Mouse (Mus musculus): ENCODE measurements around the gene Cd164. TPM values are rescaled to one million over a fixed set of nuclear protein-coding genes. Genes with fewer than 3 reads are reported as not detected.

The Cd164 gene
- polyA plus RNA-seq (2014; fragmentation: Nextera tagmentation; extraction: Ambion mirVana) = 220 and 225 TPM in 2 replicates

- ATAC-seq (ENCODE audit: insufficient number of reproducible peaks, insufficient read depth, low FRiP score, low read depth) = peak; percentile 93
Measured at GRCm38 (mm10) chr10:41518981-41519618, at the start of gene Cd164. Cd164 (plus strand) TSS chr10:41519414.

GRCm38 (mm10) chr10:41470693-41471092 lies 48.5 kb upstream of the Cd164 start:
- H3K27ac ChIP-seq (replicated peaks in 1 of 2; ENCODE audit: control insufficient read depth in 1 of 2, insufficient read depth in 1 of 2, low read depth in 2 of 2, low read length in 2 of 2) = no peak overlapping the region
- H3K9me3 ChIP-seq (ENCODE audit: control insufficient read depth, low read length) = no peaks in the 10 kb centered on the region
- no peak overlapping the region for H3K4me3 ChIP-seq (ENCODE audit: control insufficient read depth in 1 of 2, insufficient read depth in 1 of 2, low read depth in 1 of 2, low read length in 2 of 2)
- no peak for ATAC-seq (ENCODE audit: insufficient number of reproducible peaks, insufficient read depth, low FRiP score, low read depth)
- peaks cover 15 to 33% of the 10 kb centered on the region in 2 experiments for H3K4me1 ChIP-seq (ENCODE audit: control insufficient read depth in 2 of 2, insufficient read depth in 2 of 2, low read length in 2 of 2)
- H3K4me2 ChIP-seq (ENCODE audit: low read length) = no peak overlapping the region
- 84% methylated on average over 3 of the region's 3 CpGs for WGBS
- H3K9ac ChIP-seq (ENCODE audit: low read length) = no peak overlapping the region
- H3K36me3 ChIP-seq (ENCODE audit: control insufficient read depth, insufficient read depth, low read length) = peaks cover 10% of the 10 kb centered on the region
- no peaks in the 10 kb centered on the region for H3K27me3 ChIP-seq (ENCODE audit: control insufficient read depth, insufficient read depth, low read length)

More at GRCm38 (mm10) chr10:41518981-41519618, at the start of gene Cd164:
- peaks cover 18% of the 10 kb centered on the region for H3K36me3 ChIP-seq (ENCODE audit: control insufficient read depth, insufficient read depth, low read length)
- peaks cover 7 to 39% of the 10 kb centered on the region in 2 experiments; a peak in 3 of 4 replicates for H3K4me1 ChIP-seq (ENCODE audit: control insufficient read depth in 2 of 2, insufficient read depth in 2 of 2, low read length in 2 of 2)
- no peaks in the 10 kb centered on the region for H3K9me3 ChIP-seq (ENCODE audit: control insufficient read depth, low read length)
- WGBS = under 1% methylated on average over 67 of the region's 69 CpGs
- H3K9ac ChIP-seq (ENCODE audit: low read length) = peak within 1 kb of the TSS; percentile 94
- H3K4me2 ChIP-seq (ENCODE audit: low read length) = peak within 1 kb of the TSS; percentile 87
- H3K4me3 ChIP-seq (ENCODE audit: control insufficient read depth in 1 of 2, insufficient read depth in 1 of 2, low read depth in 1 of 2, low read length in 2 of 2) = peak within 1 kb of the TSS; percentile 95 to 97
- H3K27me3 ChIP-seq (ENCODE audit: control insufficient read depth, insufficient read depth, low read length) = no peaks in the 10 kb centered on the region
- H3K27ac ChIP-seq (replicated peaks in 1 of 2; ENCODE audit: control insufficient read depth in 1 of 2, insufficient read depth in 1 of 2, low read depth in 2 of 2, low read length in 2 of 2) = peak within 1 kb of the TSS; percentile 97 to 98

GRCm38 (mm10) chr10:41472534-41472933 lies 46.7 kb upstream of the Cd164 start:
- Histone ChIP-seq H3K4me2 (ENCODE audit: low read length) (no peak overlapping the region), H3K36me3 (ENCODE audit: control insufficient read depth, insufficient read depth, low read length) (peaks cover 4% of the 10 kb centered on the region; the same call in 1 of the 2 replicates), H3K9me3 (ENCODE audit: control insufficient read depth, low read length) (no peaks in the 10 kb centered on the region), H3K4me3 (ENCODE audit: control insufficient read depth in 1 of 2, insufficient read depth in 1 of 2, low read depth in 1 of 2, low read length in 2 of 2) (no peak overlapping the region), H3K4me1 (ENCODE audit: control insufficient read depth in 2 of 2, insufficient read depth in 2 of 2, low read length in 2 of 2) (peaks cover 21 to 43% of the 10 kb centered on the region in 2 experiments), H3K27me3 (ENCODE audit: control insufficient read depth, insufficient read depth, low read length) (no peaks in the 10 kb centered on the region), H3K9ac (ENCODE audit: low read length) (no peak overlapping the region), H3K27ac (replicated peaks in 1 of 2; ENCODE audit: control insufficient read depth in 1 of 2, insufficient read depth in 1 of 2, low read depth in 2 of 2, low read length in 2 of 2) (no peak overlapping the region)
- no peak for ATAC-seq (ENCODE audit: insufficient number of reproducible peaks, insufficient read depth, low FRiP score, low read depth)

- peak overlapping the region; percentile 66 to 95; a peak in 3 of 4 replicates for H3K27ac ChIP-seq (replicated peaks in 1 of 2; ENCODE audit: control insufficient read depth in 1 of 2, insufficient read depth in 1 of 2, low read depth in 2 of 2, low read length in 2 of 2)
- peaks cover 3% of the 10 kb centered on the region; the same call in 1 of the 2 replicates for H3K36me3 ChIP-seq (ENCODE audit: control insufficient read depth, insufficient read depth, low read length)
- H3K27me3 ChIP-seq (ENCODE audit: control insufficient read depth, insufficient read depth, low read length) = no peaks in the 10 kb centered on the region
- no peak overlapping the region for H3K4me2 ChIP-seq (ENCODE audit: low read length)
- no peak overlapping the region for H3K4me3 ChIP-seq (ENCODE audit: control insufficient read depth in 1 of 2, insufficient read depth in 1 of 2, low read depth in 1 of 2, low read length in 2 of 2)
- no peaks in the 10 kb centered on the region for H3K9me3 ChIP-seq (ENCODE audit: control insufficient read depth, low read length)
- WGBS = 75% methylated on average over 5 of the region's 5 CpGs
- ATAC-seq (ENCODE audit: insufficient number of reproducible peaks, insufficient read depth, low FRiP score, low read depth) = no peak
- no peak overlapping the region for H3K9ac ChIP-seq (ENCODE audit: low read length)
- H3K4me1 ChIP-seq (ENCODE audit: control insufficient read depth in 2 of 2, insufficient read depth in 2 of 2, low read length in 2 of 2) = peaks cover 26 to 48% of the 10 kb centered on the region in 2 experiments
Measured at GRCm38 (mm10) chr10:41472962-41473481, 46.2 kb upstream of the Cd164 start.

GRCm38 (mm10) chr10:41473782-41474468 lies 45.3 kb upstream of the Cd164 start:
- 20% methylated on average over 6 of the region's 6 CpGs for WGBS
- H3K27ac ChIP-seq (replicated peaks in 1 of 2; ENCODE audit: control insufficient read depth in 1 of 2, insufficient read depth in 1 of 2, low read depth in 2 of 2, low read length in 2 of 2) = peak overlapping the region; percentile 84 to 95
- H3K27me3 ChIP-seq (ENCODE audit: control insufficient read depth, insufficient read depth, low read length) = no peaks in the 10 kb centered on the region
- peaks cover 27 to 51% of the 10 kb centered on the region in 2 experiments for H3K4me1 ChIP-seq (ENCODE audit: control insufficient read depth in 2 of 2, insufficient read depth in 2 of 2, low read length in 2 of 2)
- H3K36me3 ChIP-seq (ENCODE audit: control insufficient read depth, insufficient read depth, low read length) = peaks cover 10% of the 10 kb centered on the region
- no peak overlapping the region for H3K4me3 ChIP-seq (ENCODE audit: control insufficient read depth in 1 of 2, insufficient read depth in 1 of 2, low read depth in 1 of 2, low read length in 2 of 2)
- H3K9ac ChIP-seq (ENCODE audit: low read length) = no peak overlapping the region
- H3K9me3 ChIP-seq (ENCODE audit: control insufficient read depth, low read length) = no peaks in the 10 kb centered on the region
- ATAC-seq (ENCODE audit: insufficient number of reproducible peaks, insufficient read depth, low FRiP score, low read depth) = peak; percentile 12; the same call in 1 of the 2 replicates
- H3K4me2 ChIP-seq (ENCODE audit: low read length) = no peak overlapping the region

GRCm38 (mm10) chr10:41474981-41475391 lies 44.2 kb upstream of the Cd164 start:
- Histone ChIP-seq H3K27me3 (ENCODE audit: control insufficient read depth, insufficient read depth, low read length) (no peaks in the 10 kb centered on the region), H3K27ac (replicated peaks in 1 of 2; ENCODE audit: control insufficient read depth in 1 of 2, insufficient read depth in 1 of 2, low read depth in 2 of 2, low read length in 2 of 2) (peak overlapping the region; percentile 63 to 95), H3K36me3 (ENCODE audit: control insufficient read depth, insufficient read depth, low read length) (peaks cover 21% of the 10 kb centered on the region), H3K4me1 (ENCODE audit: control insufficient read depth in 2 of 2, insufficient read depth in 2 of 2, low read length in 2 of 2) (peaks cover 27 to 51% of the 10 kb centered on the region in 2 experiments), H3K4me3 (ENCODE audit: control insufficient read depth in 1 of 2, insufficient read depth in 1 of 2, low read depth in 1 of 2, low read length in 2 of 2) (no peak overlapping the region), H3K4me2 (ENCODE audit: low read length) (peak overlapping the region; percentile 95), H3K9me3 (ENCODE audit: control insufficient read depth, low read length) (no peaks in the 10 kb centered on the region), H3K9ac (ENCODE audit: low read length) (peak overlapping the region; percentile 56)
- ATAC-seq (ENCODE audit: insufficient number of reproducible peaks, insufficient read depth, low FRiP score, low read depth) = no peak
- 54% methylated on average over 1 of the region's 1 CpGs for WGBS

- peak within 1 kb of the TSS; percentile 88 for H3K9ac ChIP-seq (ENCODE audit: low read length)
- H3K27me3 ChIP-seq (ENCODE audit: control insufficient read depth, insufficient read depth, low read length) = no peaks in the 10 kb centered on the region
- H3K9me3 ChIP-seq (ENCODE audit: control insufficient read depth, low read length) = no peaks in the 10 kb centered on the region
- WGBS = 0% methylated on average over 35 of the region's 35 CpGs
- H3K4me1 ChIP-seq (ENCODE audit: control insufficient read depth in 2 of 2, insufficient read depth in 2 of 2, low read length in 2 of 2) = peaks cover 35 to 58% of the 10 kb centered on the region in 2 experiments
- peak within 1 kb of the TSS; percentile 95 for H3K4me2 ChIP-seq (ENCODE audit: low read length)
- peaks cover 33% of the 10 kb centered on the region for H3K36me3 ChIP-seq (ENCODE audit: control insufficient read depth, insufficient read depth, low read length)
- H3K4me3 ChIP-seq (ENCODE audit: control insufficient read depth in 1 of 2, insufficient read depth in 1 of 2, low read depth in 1 of 2, low read length in 2 of 2) = peak within 1 kb of the TSS; percentile 62 to 77
- H3K27ac ChIP-seq (replicated peaks in 1 of 2; ENCODE audit: control insufficient read depth in 1 of 2, insufficient read depth in 1 of 2, low read depth in 2 of 2, low read length in 2 of 2) = peak within 1 kb of the TSS; percentile 76 to 95
- ATAC-seq (ENCODE audit: insufficient number of reproducible peaks, insufficient read depth, low FRiP score, low read depth) = peak; percentile 78
Measured at GRCm38 (mm10) chr10:41476171-41477017, 42.8 kb upstream of the Cd164 start, which contains the start of gene Mical1. Mical1 (plus strand) TSS chr10:41476314.

Measured in heart, embryonic 14.5 days (tissue).